Mouse (Mus musculus) bone marrow macrophage, adult 2 months (primary cell): Measurements from ENCODE around the gene Cd4. TPM values are rescaled to one million over a fixed set of nuclear protein-coding genes. Genes with fewer than 3 reads are reported as not detected.

Experiments used
- H3K27ac ChIP-seq: 2 replicates; pipeline ENCODE4 v1.5.1; 2012; ENCODE audit warnings: low read depth, low read length; ENCODE audit not compliant: insufficient read depth
- H3K4me1 ChIP-seq: 2 replicates; pipeline ENCODE4 v1.6.1; 2012; ENCODE audit warnings: low read length; ENCODE audit not compliant: control insufficient read depth, insufficient read depth
- H3K4me3 ChIP-seq: 2 replicates; pipeline ENCODE4 v1.5.1; 2012; ENCODE audit warnings: mild to moderate bottlenecking, low read length, moderate library complexity; ENCODE audit not compliant: insufficient read depth
- CTCF ChIP-seq: IDR thresholded peaks from 2 replicates; pipeline ENCODE4 v1.5.1; 2012; ENCODE audit warnings: low read depth, mild to moderate bottlenecking, low read length, moderate library complexity
- POLR2A ChIP-seq: IDR thresholded peaks from 2 replicates; pipeline ENCODE4 v1.6.1; 2012; ENCODE audit warnings: mild to moderate bottlenecking, low read depth, low read length, borderline replicate concordance
- polyA plus RNA-seq: library from polyadenylated mRNA; stranded (reverse); fragments of >200 nt; gene quantifications from 2 replicates; pipeline ENCODE4 v1.2.4, GENCODE M21; 2012; ENCODE audit not compliant: missing spikeins, insufficient read depth, insufficient read length

The Cd4 gene
- polyA plus RNA-seq, 1 experiment: 23.4 TPM

DNA sequence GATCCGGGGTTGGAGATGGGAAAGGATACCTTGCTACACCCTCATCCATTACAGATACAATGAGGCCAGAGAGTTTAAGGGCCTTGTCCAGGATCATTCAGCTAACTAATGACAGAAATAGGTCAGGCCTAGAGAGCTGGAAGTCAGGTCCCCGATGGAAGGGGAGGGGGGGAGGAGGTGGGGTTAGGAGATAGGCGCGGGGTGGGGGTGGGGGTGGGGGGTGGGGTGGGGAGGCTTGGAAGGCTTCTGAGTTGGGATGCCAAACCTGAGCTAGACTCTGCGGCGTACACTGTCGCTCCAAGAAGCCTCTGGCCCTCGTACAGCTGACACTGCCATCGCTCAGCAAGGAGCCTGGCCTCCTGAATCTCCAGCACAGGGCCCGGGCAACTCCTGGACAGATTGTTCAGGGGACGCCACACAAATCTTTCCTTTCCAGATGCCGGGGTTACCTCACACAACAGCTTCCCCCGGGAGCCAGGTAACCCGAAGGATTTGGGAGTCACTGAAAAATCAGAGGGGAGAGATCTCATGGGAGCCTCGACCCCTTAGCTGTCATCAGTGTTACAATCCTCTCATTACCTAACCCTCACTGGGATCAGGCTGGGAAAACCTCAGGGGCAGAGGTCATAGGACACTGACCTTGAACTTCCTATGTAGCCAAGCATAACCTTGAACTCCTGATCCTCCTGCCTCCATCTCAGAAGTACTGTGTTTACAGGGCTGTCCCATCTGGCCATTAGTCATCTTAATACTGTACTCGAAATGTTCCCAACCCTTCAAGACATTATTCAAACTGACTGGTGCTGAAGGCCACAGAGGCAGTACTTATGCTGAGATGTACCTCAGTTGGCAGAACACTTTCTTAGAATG is 17.2 kb upstream of the Cd4 start:
- H3K4me1 ChIP-seq: peaks cover 34% of the 10 kb centered on the region
- H3K4me3 ChIP-seq: no peak overlapping the region
- H3K27ac ChIP-seq: no peak overlapping the region

DNA sequence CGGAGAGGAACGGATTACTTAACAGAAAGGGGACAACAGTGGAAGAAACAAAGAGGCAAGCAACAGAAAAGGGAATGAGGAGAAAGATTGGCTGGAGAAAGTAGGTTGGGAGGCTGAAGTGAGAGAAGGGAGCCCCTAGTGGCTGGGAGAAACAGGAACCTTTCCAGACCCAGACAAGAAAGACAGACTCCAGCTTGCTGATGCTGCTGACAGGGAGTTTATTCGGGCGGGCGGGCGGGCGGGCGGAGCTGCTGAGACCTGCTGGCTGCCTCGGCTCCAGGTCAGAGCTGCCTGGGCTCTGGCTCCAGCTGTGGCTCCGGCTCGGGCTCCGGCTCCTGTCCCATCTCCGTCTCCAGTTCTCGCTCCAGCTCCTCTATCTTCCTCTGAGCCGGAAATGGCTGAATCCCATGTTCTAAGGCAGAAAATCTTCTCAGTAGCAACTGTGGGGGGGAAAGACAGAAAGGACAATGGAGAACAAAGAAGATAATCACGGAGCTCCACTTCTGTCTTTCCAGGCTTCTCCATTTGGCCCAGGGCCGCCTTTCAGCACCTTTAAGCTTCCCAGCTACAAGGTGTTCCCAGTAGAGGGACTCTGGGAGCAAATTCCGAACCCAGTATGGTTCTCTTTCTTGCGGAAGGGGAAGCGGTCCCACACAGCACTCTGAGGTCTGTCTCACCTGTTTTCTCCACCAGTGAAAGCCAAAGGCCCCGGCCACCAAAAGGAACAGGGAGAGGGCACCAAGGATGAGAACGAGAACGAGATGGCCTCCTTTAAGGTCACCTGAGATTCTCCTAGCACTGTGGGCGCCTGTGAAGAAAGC is 16.4 kb upstream of the Cd4 start:
- TF ChIP-seq POLR2A (no peak), CTCF (no peak; the same call in 1 of the 2 replicates)
- Histone ChIP-seq H3K4me1 (peaks cover 43% of the 10 kb centered on the region), H3K27ac (peak overlapping the region; percentile 91), H3K4me3 (peak overlapping the region; percentile 56)

More for the DNA sequence above, 17.2 kb upstream of the Cd4 start:
- TF ChIP-seq POLR2A (no peak), CTCF (no peak)

DNA sequence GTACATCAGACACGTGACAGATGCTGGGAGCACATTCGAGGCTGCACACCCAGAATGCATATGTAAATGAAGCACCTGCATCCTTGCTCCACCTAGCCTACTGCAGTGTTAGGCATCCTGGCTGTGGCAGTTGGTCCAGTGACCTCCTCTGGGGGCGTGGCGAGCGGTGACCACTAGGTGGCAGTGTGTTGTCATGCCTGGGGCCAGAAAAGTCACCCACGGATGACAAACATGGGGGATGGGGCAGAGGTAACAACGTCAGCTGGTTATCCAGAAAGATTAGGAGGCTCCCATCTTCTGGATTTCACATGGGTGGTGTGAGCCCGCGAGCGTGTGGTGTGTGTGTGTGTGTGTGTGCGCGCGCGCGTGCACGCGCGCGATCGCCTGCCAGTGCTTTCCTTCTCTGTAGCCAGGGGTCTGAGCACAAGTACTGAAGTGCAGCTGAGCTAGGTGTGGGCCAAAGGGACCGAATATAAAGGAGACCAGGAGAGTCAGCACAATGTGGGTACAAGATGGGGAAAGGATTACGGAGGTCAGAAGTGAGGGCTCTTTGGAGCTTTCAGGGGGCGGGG is 15.6 kb upstream of the Cd4 start:
- TF ChIP-seq CTCF: peak; percentile 68; the same call in 1 of the 2 replicates
- no peak for TF ChIP-seq POLR2A
- Histone ChIP-seq H3K27ac (peak overlapping the region; percentile 91), H3K4me1 (peaks cover 50% of the 10 kb centered on the region), H3K4me3 (peak overlapping the region; percentile 56)

DNA sequence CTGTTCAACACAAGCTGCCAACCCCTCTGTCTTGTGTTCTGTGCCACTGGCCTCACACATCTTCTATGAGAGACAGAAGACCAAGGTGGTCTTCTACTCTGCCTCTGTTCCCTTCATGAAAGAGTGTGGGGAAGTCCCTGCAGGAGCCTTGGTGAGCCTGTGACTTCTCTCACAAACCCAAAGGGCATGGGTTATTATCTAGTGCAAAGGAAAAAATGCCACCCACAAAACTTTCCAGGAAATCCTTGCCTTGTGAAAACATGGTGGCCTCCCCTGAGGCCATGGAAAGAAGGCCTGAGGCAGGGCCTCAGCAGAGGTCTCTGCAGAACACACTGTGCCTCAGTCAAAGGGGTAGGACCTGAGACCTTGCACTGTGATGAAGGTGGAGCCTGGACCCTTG is 13.8 kb upstream of the Cd4 start:
- TF ChIP-seq CTCF (no peak), POLR2A (no peak)
- Histone ChIP-seq H3K4me1 (peaks cover 64% of the 10 kb centered on the region), H3K27ac (peak overlapping the region; percentile 98)

DNA sequence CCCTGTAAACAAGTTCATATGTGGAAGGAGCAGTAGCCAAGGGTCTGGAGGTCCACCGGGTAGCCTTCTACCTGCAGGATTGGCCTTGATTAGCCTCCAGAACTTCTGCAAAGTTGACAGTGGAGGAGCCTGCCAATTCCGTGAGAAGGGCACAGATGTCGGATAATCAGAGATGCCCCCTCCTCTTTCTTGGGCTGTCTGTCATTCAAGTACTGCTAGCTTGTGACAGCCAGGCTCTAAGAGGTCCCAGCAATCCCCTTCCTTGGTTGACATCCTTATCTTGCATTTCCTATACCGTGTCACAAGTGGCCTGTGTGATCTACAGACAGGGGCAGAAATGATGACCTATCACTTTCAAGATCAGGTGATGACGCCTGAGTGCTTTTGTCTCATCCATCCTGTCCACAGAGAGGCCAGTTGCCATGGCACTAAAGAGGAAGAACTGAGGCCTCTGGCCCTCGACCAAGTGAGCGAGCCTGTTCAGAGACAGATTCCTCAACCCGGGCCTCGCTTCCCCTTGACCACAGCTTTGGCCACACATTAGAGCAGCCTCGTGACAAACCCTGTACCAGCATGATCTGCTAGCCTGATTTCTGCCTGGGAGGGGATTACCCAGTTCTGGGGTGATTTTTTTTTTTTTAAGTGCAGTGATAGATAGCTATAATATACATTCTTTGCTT is 12.9 kb upstream of the Cd4 start:
- Histone ChIP-seq H3K4me3 (no peak overlapping the region), H3K4me1 (peaks cover 73% of the 10 kb centered on the region), H3K27ac (peak overlapping the region; percentile 98)
- TF ChIP-seq CTCF (no peak), POLR2A (no peak)

More for the DNA sequence above, 13.8 kb upstream of the Cd4 start:
- H3K4me3 ChIP-seq: no peak overlapping the region

DNA sequence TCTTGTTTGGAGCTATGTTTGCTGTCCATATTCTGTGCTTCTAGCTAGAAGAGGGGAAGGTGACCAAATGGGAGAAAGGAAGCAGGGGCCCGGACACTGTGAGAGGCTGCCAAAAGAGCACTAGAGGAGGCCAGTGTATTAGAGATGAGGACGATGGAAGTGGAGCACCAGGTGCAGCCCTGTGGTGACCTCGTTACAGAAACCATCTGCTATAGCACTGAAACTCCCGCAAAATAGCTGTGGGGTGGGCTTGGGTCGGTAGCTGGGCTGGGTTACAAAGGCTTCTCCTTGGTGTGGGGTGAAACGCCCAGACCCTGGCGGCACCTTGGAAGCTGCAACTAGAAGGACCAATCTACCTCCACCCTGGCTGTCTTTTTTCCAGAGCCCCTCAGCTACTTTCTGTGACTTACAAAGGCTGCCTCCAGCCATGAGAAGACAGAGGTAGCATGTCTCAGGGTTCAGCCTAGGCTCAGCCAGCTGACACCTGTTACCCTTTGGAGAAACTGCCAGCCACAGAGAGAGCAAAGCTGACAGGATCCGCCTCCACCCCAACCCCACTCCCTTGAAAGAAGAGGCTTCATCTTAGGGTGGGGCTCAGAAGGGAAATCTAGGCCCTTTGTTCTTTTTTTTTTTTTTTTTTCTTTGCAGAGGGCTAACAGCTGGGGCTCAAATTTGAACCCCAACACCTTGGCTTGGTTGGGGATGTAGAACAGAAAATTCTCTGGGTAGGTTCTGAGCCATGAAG is 12.2 kb upstream of the Cd4 start:
- peak overlapping the region; percentile 97 for H3K27ac ChIP-seq

DNA sequence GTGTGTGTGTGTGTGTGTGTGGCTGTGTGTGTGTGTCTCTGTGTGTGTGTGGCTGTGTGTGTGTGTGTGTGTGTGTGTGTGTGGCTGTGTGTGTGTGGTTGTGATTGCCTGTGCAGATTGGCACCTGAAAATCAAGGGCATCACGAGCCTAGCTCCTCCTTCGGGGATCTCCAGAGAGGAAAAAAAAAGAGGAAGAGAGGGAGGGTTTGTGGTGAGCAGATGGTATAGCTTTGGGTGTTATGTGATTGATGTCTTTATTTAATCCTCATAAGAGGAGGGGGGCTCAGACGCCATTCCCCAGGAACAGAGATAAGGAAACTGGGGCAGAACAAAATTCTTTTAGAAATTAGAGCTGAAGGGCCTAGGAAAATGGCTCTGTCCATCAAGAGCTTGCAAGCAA is 10.3 kb upstream of the Cd4 start:
- Histone ChIP-seq H3K27ac (peak overlapping the region; percentile 97), H3K4me1 (peaks cover 80% of the 10 kb centered on the region), H3K4me3 (no peak overlapping the region)
- TF ChIP-seq POLR2A (no peak), CTCF (no peak)

More for the DNA sequence above, 12.2 kb upstream of the Cd4 start:
- H3K4me3 ChIP-seq: no peak overlapping the region
- no peak for TF ChIP-seq CTCF
- no peak for TF ChIP-seq POLR2A
- peaks cover 78% of the 10 kb centered on the region for H3K4me1 ChIP-seq

DNA sequence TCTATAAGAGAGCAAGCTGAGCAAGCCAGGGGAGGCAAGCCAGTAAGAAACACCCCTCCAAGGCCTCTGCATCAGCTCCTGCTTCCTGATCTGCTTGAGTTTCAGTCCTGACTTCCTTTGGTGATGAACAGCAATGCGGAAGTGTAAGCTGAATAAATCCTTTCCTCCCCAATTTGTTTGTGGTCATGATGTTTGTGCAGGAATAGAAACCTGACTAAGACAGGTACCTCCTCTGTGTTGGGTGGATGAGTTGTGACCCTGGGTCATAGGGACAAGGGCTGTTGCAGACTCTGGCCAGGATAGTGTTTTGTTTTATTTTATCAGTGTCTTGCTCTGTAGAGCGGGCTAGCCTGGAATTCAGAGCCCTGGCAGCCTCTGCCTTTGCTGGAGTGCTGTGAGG is 6.1 kb upstream of the Cd4 start:
- Histone ChIP-seq H3K4me1 (peaks cover 65% of the 10 kb centered on the region), H3K4me3 (peak overlapping the region; percentile 15; the same call in 1 of the 2 replicates), H3K27ac (peak overlapping the region; percentile 98)

DNA sequence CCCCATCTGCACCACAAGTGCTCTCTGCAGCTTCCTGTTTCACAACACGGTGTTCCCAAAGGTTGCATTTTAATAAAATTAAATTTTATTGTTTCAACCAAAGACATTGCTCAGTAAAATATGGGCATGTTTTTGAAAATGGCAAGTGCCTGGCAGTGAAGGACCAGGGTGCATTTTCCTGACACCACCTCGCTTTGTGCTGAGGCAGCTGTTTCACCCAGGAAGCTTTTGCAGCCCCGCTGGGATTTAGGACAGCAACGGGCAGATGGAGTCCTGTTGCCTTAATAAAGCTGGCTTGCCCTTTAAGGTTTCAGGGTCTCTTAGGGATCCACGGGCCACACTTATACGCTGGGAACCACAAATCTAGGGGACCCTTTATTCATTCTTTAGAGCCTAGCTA is 3.0 kb upstream of the Cd4 start:
- TF ChIP-seq POLR2A (no peak), CTCF (no peak)
- H3K4me1 ChIP-seq: peaks cover 38% of the 10 kb centered on the region
- H3K27ac ChIP-seq: no peak overlapping the region
- H3K4me3 ChIP-seq: no peak overlapping the region
